Mouse (Mus musculus) small intestine, adult 10 weeks (tissue): ENCODE measurements around the gene Phrf1. TPM values are rescaled to one million over a fixed set of nuclear protein-coding genes. Genes with fewer than 3 reads are reported as not detected.

Experiments used
- polyA plus RNA-seq: library from polyadenylated mRNA; stranded (reverse); fragments of 350-450 nt; fragmentation: Illumina TruSeq; extraction: RNeasy Lipid Tissue Mini Kit (QIAGEN cat#74804); gene quantifications from one replicate; pipeline ENCODE4 v1.2.3, GENCODE M21; 2014; ENCODE audit warnings: low replicate concordance

Phrf1 gene
- 8.6 TPM for polyA plus RNA-seq

GRCm38 (mm10) chr7:141228279-141229067 is at the start of gene Phrf1:
Gene Phrf1 (plus strand): TSS chr7:141228784.

GRCm38 (mm10) chr7:141193948-141194347 is 34.6 kb upstream of the Phrf1 start, which contains the start of the genes Hras and Lrrc56:
Gene Hras (minus strand): TSS chr7:141194005.
Gene Lrrc56 (plus strand): TSS chr7:141194157.

GRCm38 (mm10) chr7:141213605-141214235 is 14.9 kb upstream of the Phrf1 start, which contains the start of gene Lmntd2:
Gene Lmntd2 (minus strand): TSS chr7:141214080.

GRCm38 (mm10) chr7:141215101-141215879 is 13.3 kb upstream of the Phrf1 start, which contains the start of gene Rassf7:
Gene Rassf7 (plus strand): TSS chr7:141215860.

GRCm38 (mm10) chr7:141265739-141266561 is 37.4 kb downstream of the Phrf1 start, which contains the start of gene Irf7:
Gene Irf7 (minus strand): TSS chr7:141266481.

GRCm38 (mm10) chr7:141276546-141276945 is 48.0 kb downstream of the Phrf1 start, which contains the start of gene Cdhr5:
Gene Cdhr5 (minus strand): TSS chr7:141276786.

GRCm38 (mm10) chr7:141278766-141279590 is 50.4 kb downstream of the Phrf1 start, which contains the start of gene Sct:
Gene Sct (minus strand): TSS chr7:141279133.

GRCm38 (mm10) chr7:141291921-141292582 is 63.5 kb downstream of the Phrf1 start, which contains the start of gene Drd4:
Gene Drd4 (plus strand): TSS chr7:141292006.

Other genes starting within 250 kb of the Phrf1 start
- gene Ifitm3, start 218.0 kb upstream of the Phrf1 start, polyA plus RNA-seq = 4.3 TPM
- gene Ifitm6, start 210.9 kb upstream of the Phrf1 start, polyA plus RNA-seq = 5.2 TPM
- gene Gm17387, start 199.7 kb upstream of the Phrf1 start, polyA plus RNA-seq = not detected
- 0.45 TPM for gene B4galnt4, start 167.7 kb upstream of the Phrf1 start, polyA plus RNA-seq
- 0.74 TPM for gene Pkp3, start 150.6 kb upstream of the Phrf1 start, polyA plus RNA-seq
- 1.6 TPM for gene Sigirr, start 128.2 kb upstream of the Phrf1 start, polyA plus RNA-seq
- gene Ano9, start 111.0 kb upstream of the Phrf1 start, polyA plus RNA-seq = 145 TPM
- gene Ptdss2, start 106.4 kb upstream of the Phrf1 start, polyA plus RNA-seq = 11.3 TPM
- 1.9 TPM for gene Rnh1, start 55.9 kb upstream of the Phrf1 start, polyA plus RNA-seq
- 2.0 TPM for gene Hras, start 34.8 kb upstream of the Phrf1 start, polyA plus RNA-seq
- 0.56 TPM for gene Lrrc56, start 34.6 kb upstream of the Phrf1 start, polyA plus RNA-seq
- 0.59 TPM for gene Lmntd2, start 14.7 kb upstream of the Phrf1 start, polyA plus RNA-seq
- gene Rassf7, start 12.9 kb upstream of the Phrf1 start, polyA plus RNA-seq = 8.4 TPM
- 97.9 TPM for gene Irf7, start 37.7 kb downstream of the Phrf1 start, polyA plus RNA-seq
- gene Cdhr5, start 48.0 kb downstream of the Phrf1 start, polyA plus RNA-seq = 150 TPM
- 1.2 TPM for gene Sct, start 50.3 kb downstream of the Phrf1 start, polyA plus RNA-seq
- not detected for gene Drd4, start 63.2 kb downstream of the Phrf1 start, polyA plus RNA-seq
- gene Deaf1, start 98.9 kb downstream of the Phrf1 start, polyA plus RNA-seq = 0.85 TPM
- gene Tmem80, start 99.0 kb downstream of the Phrf1 start, polyA plus RNA-seq = 16.0 TPM
- 11.5 TPM for gene Eps8l2, start 110.1 kb downstream of the Phrf1 start, polyA plus RNA-seq
- 17.9 TPM for gene Taldo1, start 163.4 kb downstream of the Phrf1 start, polyA plus RNA-seq
- 3.3 TPM for gene Gatd1, start 185.4 kb downstream of the Phrf1 start, polyA plus RNA-seq
- not detected for gene Cend1, start 200.7 kb downstream of the Phrf1 start, polyA plus RNA-seq
- 3.3 TPM for gene Slc25a22, start 209.1 kb downstream of the Phrf1 start, polyA plus RNA-seq
- gene Pidd1, start 215.2 kb downstream of the Phrf1 start, polyA plus RNA-seq = 0.19 TPM
- gene Rplp2, start 218.6 kb downstream of the Phrf1 start, polyA plus RNA-seq = 8.8 TPM
- gene Pnpla2, start 226.4 kb downstream of the Phrf1 start, polyA plus RNA-seq = 2.3 TPM
- not detected for gene Cracr2b, start 232.3 kb downstream of the Phrf1 start, polyA plus RNA-seq
- gene Cd151, start 238.6 kb downstream of the Phrf1 start, polyA plus RNA-seq = 22.0 TPM
- gene Polr2l, start 246.3 kb downstream of the Phrf1 start, polyA plus RNA-seq = 0.78 TPM
- gene Tspan4, start 246.5 kb downstream of the Phrf1 start, polyA plus RNA-seq = not detected